Mouse (Mus musculus): Measurements from ENCODE around the gene Txlnb.
"Not testable (repeated sequence)": the region's sequence is repeated elsewhere in the genome, so short reads cannot be mapped to it uniquely, and the experiment has no call there.

The Txlnb gene

DNA sequence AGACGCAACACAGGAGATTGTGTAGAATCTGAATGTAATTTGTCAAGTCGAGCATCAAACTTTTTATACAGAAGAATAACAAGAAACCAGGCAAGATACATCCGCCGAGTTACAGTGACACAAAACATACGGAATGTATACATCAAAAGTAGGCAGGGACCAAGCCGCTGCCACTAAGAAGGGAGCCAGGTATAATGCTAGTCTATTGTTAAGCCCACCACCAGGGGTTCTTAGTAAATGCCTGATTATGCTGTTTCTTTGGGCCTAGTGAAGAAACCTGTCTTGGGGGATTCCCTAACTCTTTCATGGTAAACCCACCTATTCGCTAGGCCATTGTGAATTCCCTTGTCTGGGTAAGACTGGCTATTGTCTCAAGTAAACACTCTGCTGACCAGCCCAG is 24.4 kb downstream of the Txlnb start:
- not testable (repeated sequence) for DNase-seq (ENCODE audit: low read depth, low spot score)

- no peak for DNase-seq (ENCODE audit: low read depth, low spot score)
These were observed 31.4 kb downstream of the Txlnb start for GRCm38 (mm10) chr10:17827391-17827790.

GRCm38 (mm10) chr10:17829205-17829604 is 33.2 kb downstream of the Txlnb start:
- DNase-seq (ENCODE audit: low read depth, low spot score) = no peak

DNA sequence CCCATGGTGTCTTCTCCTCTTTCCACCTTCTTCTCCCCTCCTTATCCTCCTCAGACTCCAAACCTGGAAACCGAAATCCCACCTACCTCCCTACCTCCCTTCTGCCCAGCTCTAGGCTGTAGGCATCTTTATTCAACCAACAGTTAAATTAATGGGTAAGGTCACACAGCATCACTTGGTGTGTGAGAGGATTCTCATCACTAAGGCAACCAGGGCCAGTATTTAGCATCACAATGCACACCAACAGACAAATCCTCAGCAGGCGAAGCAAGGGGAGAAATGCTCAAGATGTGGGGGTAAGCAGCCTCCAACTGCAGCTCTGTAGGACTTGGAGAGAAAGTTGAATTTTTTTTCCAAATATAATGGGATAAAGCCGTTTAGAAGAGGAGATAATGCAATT is 35.0 kb downstream of the Txlnb start:
- no peak for DNase-seq (ENCODE audit: low read depth, low spot score)

DNA sequence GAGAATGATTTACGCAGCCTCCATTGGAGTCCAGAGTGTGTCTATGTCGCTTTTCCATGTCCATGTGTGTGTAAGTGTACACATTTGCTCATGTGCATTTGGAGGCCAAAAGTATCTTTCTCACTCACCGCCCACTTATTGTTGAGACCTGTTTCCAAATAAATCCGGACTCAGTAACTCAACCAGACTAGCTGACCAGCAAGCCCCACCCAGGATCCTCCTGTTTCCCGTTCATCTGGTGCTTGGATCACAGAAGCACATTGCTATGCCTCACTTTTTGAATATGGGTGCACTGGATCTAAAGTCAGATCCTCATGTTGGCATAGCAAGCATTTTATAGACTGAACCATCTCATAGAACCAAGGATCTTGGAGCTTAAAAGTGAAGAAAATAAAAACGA is 39.0 kb downstream of the Txlnb start:
- DNase-seq (ENCODE audit: low read depth, low spot score) = no peak

DNA sequence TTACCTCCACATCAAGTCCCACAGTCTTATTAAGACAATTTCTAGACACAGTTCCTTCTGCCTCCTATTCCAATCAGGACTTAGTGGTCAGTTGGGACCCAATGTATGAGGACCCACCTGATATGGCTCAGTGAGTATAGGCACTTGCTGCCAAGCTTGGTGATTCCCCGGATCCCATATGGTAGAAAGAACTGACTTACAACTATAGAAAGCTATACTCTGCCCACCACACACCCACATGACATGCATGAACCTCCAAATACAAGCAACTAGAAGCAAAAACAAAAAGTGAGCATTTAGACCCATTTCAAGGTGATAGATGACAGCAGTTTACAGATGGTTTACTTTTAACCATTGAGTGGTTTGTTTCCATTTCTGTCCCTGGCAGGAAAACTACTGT is 40.2 kb downstream of the Txlnb start:
- DNase-seq (ENCODE audit: low read depth, low spot score) = no peak

GRCm38 (mm10) chr10:17842030-17842429 is 46.0 kb downstream of the Txlnb start:
- no peak for DNase-seq (ENCODE audit: low read depth, low spot score)

- DNase-seq (ENCODE audit: low read depth, low spot score) = no peak
These were observed 48.9 kb downstream of the Txlnb start for GRCm38 (mm10) chr10:17844781-17845537.

DNA sequence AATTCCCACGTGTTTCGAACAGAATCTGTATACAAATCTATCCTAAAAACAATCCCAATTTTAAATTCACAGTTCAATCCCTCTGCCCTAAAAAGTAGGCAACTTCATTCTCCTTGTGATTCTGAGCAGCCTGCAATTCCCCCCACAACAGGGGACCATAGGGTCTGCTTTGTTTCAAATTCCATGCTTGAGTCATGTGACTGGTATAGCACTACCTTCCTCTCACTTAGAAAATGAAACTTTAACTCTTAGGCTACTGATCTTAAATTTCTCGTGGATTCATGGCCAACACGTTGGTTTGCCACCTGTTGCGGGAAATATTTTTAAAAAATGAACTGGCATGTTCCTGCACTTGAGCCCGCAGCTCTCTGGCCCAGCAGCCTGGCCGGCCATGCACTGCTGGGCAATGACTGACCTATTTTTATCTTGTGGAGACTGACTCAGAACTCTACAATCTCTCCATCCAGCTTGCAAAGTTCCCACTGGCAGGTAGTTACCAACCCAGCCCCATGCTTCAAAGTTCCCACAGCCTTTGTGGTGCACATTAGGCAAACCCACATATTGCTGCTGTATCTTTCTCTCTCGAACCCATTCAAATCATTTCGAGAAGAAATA is 61.7 kb downstream of the Txlnb start:
- DNase-seq (ENCODE audit: low read depth, low spot score) = peak; percentile 30

DNA sequence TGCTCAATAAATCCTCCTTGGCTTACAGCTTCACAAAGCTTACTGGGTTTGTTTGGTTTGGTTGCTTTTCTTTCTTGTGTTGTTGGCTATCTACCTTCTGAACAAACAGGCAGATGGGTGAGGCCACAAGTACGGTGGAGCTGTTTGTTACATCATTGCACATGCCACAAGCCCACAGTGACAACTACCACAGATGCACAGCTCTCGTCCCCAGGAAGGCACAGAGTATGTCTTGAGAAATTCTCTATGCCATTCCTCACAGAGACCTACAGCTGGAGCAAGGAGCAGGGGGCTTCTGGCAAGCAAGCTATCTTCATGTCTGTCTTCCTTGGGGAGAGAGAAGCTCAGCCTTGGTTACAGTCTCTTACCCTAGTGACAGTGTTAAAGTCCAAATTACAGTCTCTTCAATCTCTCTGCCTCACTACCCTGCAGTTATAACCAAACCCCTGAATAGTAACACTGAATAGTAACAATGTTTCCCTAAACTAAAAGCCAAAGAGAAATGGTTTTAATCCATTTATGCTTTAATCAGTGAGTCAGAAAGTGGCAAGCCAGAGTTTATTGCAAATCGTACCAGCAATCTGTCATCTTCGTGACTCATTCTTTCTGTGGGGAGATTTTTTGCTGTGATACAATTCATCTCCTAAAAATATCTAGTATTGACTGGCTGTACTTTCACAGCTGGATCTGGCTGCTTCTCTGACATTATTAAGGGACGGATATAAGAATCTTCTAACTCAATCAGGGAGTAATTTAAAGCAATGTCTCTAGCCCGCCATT is 64.9 kb downstream of the Txlnb start:
- no peak for DNase-seq (ENCODE audit: low read depth, low spot score)

DNA sequence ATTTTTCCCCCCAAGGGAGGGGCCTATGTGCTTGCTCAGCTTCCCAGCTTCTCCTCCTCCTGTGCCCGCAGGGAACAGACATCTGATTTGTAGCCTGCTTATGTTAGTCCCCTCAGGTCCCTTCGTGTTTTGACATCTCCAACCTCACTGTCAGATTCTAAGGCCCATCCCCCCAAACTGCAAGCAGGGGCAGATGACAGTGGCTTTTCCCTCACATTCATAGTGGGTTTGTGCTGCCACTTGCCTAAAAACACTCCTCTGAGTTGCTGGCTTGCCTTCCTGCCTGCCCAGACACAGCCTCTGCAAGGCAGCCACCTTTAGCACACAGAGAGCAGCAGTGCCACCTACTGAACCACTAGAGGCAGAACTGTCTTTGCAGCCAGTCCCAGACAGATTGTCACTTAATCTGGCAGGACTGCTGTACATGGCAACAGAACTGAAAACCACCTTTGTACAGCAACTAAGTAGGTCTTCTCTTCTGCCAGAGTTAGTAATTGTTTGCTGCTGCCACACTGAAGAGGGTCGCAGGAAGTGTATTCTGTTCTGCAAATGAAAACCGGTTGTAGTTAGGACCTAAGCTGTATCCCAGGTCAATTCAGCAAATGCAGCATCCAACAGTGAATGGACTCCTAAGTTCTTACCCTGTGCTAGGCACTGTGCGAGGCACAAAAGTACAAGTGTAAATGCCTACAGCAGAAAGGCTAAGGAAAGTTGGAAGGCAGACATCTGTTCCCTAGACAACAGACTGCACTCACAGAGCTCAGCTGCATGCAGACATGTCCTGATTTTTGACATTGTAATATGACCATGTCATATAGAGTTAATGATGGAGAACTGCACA is 74.0 kb downstream of the Txlnb start:
- peak; percentile 66 for DNase-seq (ENCODE audit: low read depth, low spot score)

DNA sequence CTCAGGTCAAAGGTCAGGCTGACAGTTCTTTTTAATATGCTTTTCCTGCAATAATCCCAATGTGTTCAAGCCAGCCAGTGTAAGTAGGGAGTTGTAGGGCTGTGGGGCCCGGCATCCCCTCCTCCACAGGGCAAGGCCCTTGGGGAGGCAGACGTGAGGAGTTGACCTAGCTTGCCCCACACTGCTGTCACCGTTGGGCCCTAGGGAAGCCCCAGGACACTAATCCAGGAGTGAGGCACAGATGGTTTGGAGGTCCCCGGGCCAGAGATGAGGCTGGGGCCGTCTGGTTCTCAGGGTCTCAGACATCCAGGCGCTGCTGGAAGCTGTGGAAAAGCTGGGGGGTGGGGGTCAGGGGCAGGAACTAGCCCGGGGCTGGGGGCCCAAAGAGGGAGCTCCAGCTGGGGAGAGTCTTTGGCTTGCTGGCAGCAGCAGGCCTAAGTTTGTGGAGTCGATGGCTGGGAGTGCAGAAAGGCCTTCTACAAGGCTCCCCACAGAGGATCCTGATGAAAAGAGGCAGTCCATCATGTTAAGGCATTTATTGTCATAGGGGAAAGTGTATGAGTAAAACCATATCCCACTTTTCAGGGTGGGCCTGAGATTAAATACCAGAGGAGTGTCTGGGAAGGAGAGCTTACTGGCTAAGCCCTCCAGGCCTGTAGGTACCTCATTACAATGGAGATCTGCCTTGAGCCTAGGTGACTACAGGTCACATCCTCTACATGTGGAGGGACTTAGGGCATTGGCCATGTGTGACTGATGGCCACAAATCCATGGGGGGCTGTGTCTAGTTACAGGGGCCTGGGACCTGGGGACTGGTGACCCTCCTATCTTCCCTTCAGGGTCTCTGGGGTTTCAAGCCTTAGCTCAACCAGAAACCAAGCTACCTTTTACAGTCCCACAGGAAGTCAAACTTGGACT is 82.2 kb downstream of the Txlnb start:
- no peak for DNase-seq (ENCODE audit: low read depth, low spot score)

GRCm38 (mm10) chr10:17880038-17880437 is 84.0 kb downstream of the Txlnb start:
- DNase-seq (ENCODE audit: low read depth, low spot score) = no peak

DNA sequence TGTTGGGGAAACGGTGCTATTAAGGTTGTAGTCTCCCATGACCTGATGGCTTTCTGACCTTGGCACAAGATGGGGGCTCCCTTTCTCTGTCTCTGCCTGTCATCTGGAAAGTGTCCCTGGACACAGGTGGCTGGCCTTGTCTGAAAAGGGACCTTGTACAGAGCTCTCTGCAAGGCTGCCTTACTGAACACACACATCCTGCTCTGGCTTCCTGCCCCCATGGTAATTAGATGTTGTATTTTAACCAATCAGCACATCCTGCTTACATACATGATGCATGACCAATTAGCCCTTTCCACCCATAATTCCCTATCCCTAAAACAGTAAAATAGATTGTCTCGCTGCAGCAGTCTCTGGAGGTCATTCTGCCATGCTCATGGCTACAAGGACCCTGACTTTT is 84.7 kb downstream of the Txlnb start:
- no peak for DNase-seq (ENCODE audit: low read depth, low spot score)
